Mouse (Mus musculus) urinary bladder, adult 2 months (tissue): ENCODE results near the gene Gm14569. TPM values are rescaled to one million over a fixed set of nuclear protein-coding genes. Genes with fewer than 3 reads are reported as not detected.

ENCODE experiments used
- polyA plus RNA-seq: library from polyadenylated mRNA; depleted of rRNA; stranded (reverse); fragments of >200 nt; gene quantifications from 2 replicates; pipeline ENCODE4 v1.2.3, GENCODE M21; 2012; rRNA removed

The Gm14569 gene
- polyA plus RNA-seq, 1 experiment = 0.01 TPM

Other genes starting within 250 kb of the Gm14569 start
- gene Lonrf3, start 163.5 kb downstream of the Gm14569 start, polyA plus RNA-seq = 2.1 and 2.2 TPM in 2 replicates
- not detected in 2 replicates for gene Gm6268, start 90.5 kb downstream of the Gm14569 start, polyA plus RNA-seq
- 241 and 285 TPM in 2 replicates for gene Pgrmc1, start 106.4 kb upstream of the Gm14569 start, polyA plus RNA-seq
- 4.7 and 5.0 TPM in 2 replicates for gene Akap17b, start 153.6 kb upstream of the Gm14569 start, polyA plus RNA-seq